Mouse (Mus musculus): ENCODE measurements around the gene Ceacam13. TPM values are rescaled to one million over a fixed set of nuclear protein-coding genes. Genes with fewer than 3 reads are reported as not detected.

Ceacam13 gene
- polyA plus RNA-seq (2014; fragmentation: Illumina TruSeq; extraction: RNeasy Lipid Tissue Mini Kit (QIAGEN cat#74804); ENCODE audit: insufficient read depth, low read depth, low replicate concordance): not detected

GRCm38 (mm10) chr7:18009589-18009988, at the start of gene Ceacam13:
Gene Ceacam13 (plus strand): TSS chr7:18009889.

GRCm38 (mm10) chr7:17971824-17972223, 37.9 kb upstream of the Ceacam13 start, which contains the start of gene Ceacam11:
Gene Ceacam11 (plus strand): TSS chr7:17972124.

GRCm38 (mm10) chr7:18065629-18066028, 55.9 kb downstream of the Ceacam13 start, which contains the start of gene Ceacam12:
Gene Ceacam12 (plus strand): TSS chr7:18065929.

Other genes with a start within 250 kb of the Ceacam13 start
- gene Ceacam14, start 197.3 kb upstream of the Ceacam13 start, polyA plus RNA-seq (2014; fragmentation: Illumina TruSeq; extraction: RNeasy Lipid Tissue Mini Kit (QIAGEN cat#74804); ENCODE audit: insufficient read depth, low read depth, low replicate concordance): not detected
- not detected for gene Gm5155, start 138.1 kb upstream of the Ceacam13 start, polyA plus RNA-seq (2014; fragmentation: Illumina TruSeq; extraction: RNeasy Lipid Tissue Mini Kit (QIAGEN cat#74804); ENCODE audit: insufficient read depth, low read depth, low replicate concordance)
- not detected for gene Ceacam11, start 37.8 kb upstream of the Ceacam13 start, polyA plus RNA-seq (2014; fragmentation: Illumina TruSeq; extraction: RNeasy Lipid Tissue Mini Kit (QIAGEN cat#74804); ENCODE audit: insufficient read depth, low read depth, low replicate concordance)
- not detected for gene Ceacam12, start 56.0 kb downstream of the Ceacam13 start, polyA plus RNA-seq (2014; fragmentation: Illumina TruSeq; extraction: RNeasy Lipid Tissue Mini Kit (QIAGEN cat#74804); ENCODE audit: insufficient read depth, low read depth, low replicate concordance)
- gene Igfl3, start 166.6 kb downstream of the Ceacam13 start, polyA plus RNA-seq (2014; fragmentation: Illumina TruSeq; extraction: RNeasy Lipid Tissue Mini Kit (QIAGEN cat#74804); ENCODE audit: insufficient read depth, low read depth, low replicate concordance): not detected
- gene Mill1, start 235.5 kb downstream of the Ceacam13 start, polyA plus RNA-seq (2014; fragmentation: Illumina TruSeq; extraction: RNeasy Lipid Tissue Mini Kit (QIAGEN cat#74804); ENCODE audit: insufficient read depth, low read depth, low replicate concordance): not detected